Mouse (Mus musculus) lung, adult 18-20 months (tissue): ENCODE measurements around the gene Gpr83.

Experiments used
- DNase-seq, 2 experiments: peaks; one replicate each; pipeline ENCODE4 v3.0.0; 2022; ENCODE audit warnings: mixed read lengths in 2 of 2

Gene Gpr83

DNA sequence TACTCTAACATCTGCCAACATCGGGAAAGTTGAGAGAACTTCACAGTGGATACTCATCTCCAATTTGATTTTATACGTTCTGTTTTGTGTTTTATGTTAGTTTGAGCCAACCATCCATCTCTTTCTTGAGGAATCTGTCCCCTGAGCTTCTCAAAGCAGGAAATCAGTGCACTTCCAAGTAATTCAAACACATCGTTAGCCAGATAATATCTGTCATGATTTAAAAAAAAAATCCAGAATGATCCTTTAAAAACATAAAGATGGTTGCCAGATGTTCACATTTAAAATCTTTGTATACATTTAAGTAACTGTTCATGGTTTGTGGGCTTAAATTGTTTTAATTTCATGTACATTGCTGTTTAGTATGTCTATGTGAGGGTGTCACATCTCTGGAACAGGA, 45.9 kb downstream of the Gpr83 start:
- no peak for DNase-seq

DNA sequence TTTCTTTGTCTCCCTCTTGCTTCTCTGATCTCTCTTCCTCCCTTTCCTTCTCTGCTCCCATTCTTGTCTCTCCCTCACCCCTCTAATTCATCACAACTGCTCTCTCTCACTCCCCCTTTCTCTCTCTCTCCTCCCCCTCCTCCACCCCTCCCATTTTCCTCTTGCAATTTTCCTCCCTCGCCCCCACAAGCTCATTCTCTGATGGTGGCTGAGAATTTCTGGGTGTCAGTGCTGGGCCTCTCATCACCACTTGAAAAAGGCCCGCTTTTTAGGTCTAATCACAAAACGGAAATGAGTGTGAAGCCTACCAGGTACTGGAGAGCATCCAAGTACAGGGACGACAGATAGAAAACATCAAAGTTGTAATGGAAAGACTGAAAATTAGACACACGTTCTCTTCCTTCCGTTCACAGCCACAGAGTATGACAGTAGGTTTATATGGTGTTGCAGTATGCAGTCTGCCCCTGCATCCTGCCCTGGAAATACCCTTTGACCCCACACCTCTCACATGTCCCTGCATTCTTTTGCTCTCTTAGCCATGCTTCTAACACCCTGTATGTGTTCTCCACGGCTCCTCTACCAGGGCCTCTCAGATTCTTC, 47.9 kb downstream of the Gpr83 start:
- DNase-seq, result no peak

DNA sequence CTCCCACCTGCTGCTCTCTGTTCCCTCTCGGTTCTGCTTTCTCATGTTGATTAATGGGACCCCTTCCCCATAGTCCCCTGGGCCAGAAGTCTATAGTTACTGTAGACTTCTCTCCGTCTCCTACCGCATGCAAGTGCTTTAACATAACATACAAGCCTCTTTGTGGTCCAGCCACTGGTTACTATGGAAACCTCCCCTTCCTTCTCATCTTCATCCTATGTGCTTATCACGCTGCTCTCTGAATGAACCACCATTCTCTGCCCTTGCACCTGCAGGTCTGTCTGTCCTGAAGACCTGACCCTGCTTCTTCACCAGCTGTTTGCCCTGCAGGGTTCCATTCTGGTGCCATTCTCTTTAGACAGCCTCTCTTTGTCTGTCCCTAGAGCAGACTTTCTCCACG, 50.0 kb downstream of the Gpr83 start:
- DNase-seq, result no peak

DNA sequence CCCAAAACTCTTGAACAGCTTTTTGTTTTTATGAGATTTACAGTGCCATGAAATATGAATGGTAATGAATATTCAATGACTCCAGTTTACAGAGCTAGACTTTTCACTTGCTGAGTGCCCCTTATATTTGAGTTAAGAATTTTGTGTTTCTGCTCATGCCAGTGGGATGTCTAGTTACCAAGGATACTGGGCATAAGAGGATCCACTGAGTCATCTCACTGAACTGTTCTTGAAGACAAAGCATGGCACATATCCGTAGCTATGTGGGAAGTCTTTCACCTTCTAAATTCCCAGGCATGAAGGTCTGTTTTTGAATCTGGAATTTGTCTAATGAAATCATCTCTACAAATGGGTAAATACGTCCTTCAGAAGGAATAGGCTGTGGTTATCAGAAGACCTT, 52.0 kb downstream of the Gpr83 start:
- DNase-seq, result no peak

DNA sequence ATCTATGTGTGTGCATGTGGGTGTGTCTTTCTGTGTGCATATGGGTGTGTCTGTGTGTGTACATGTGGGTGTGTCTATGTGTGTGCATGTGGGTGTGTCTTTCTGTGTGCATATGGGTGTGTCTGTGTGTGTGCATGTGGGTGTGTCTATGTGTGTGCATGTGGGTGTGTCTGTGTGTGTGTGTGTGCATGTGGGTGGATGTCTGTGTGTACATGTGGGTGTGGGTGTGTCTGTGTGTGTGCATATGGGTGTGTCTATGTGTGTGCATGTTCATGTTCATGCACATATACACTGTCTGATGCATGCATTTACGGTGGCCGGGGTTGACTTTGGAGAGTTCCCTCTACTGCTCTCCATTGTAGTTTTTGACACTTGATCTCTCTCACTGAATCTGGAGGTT, 57.7 kb downstream of the Gpr83 start:
- no peak for DNase-seq

DNA sequence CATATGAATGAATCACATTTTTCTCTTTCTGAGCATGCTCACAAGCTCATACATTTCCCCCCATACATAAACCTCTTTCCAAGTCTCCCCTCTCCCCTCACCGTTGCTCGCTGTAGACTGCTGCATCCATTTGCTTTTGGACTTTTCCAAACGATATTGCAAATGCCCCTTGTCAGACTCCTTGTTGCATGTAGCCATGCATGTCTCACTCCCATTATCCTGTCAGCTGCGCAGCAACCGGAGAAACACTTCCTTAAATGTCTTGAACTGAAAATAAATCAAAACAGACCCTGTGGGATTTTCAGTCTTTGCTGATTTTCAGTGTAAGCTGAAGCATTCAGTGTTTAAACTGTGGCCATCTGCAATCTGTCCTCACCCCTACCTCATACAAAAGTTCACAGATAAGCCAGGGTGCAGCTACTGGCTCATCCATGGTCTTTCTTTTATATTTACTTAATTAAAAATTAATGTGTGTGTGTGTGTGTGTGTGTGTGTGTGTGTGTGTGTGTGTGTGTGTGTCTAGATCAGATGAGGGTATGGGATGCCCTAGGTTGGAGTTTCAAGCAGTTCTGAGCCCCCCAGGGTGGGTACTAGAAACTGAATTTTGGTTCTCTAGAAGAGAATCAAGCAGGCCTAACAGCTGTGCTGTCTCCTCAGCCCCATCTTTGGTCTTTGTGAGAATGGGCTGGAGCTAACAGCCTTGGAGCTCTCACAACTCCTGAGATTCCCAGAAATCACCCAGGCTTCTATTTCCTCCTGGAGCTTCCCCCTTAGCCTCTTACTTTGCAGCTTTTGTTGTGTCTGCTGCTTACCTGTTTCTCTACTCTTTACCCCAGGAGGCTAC, 59.0 kb downstream of the Gpr83 start:
- DNase-seq, result no peak
